Mouse (Mus musculus): Measurements from ENCODE around the gene Zdhhc6. TPM values are rescaled to one million over a fixed set of nuclear protein-coding genes. Genes with fewer than 3 reads are reported as not detected.

Gene Zdhhc6
- polyA plus RNA-seq, 1 experiment from 2014 or later, result 66.3 TPM

- H3K27ac ChIP-seq, result no peak overlapping the region
- H3K4me3 ChIP-seq (replicated peaks; ENCODE audit: low read length), result no peak overlapping the region
- 79% methylated on average over 9 of the region's 9 CpGs for WGBS
- H3K9ac ChIP-seq, result no peak overlapping the region
- 0 out of 2 replicates have a peak, but pooled peaks cover 1% of the 10 kb centered on the region for H3K36me3 ChIP-seq (replicated peaks; ENCODE audit: control insufficient read depth, insufficient read depth)
- H3K4me1 ChIP-seq (replicated peaks; ENCODE audit: control insufficient read depth, insufficient read depth, low read length), result no peaks in the 10 kb centered on the region
- H3K9me3 ChIP-seq (ENCODE audit: control insufficient read depth, low read length), result no peaks in the 10 kb centered on the region
- ATAC-seq (ENCODE audit: low FRiP score) (no peak), DNase-seq (ENCODE audit: low spot score) (no peak)
- no peaks in the 10 kb centered on the region for H3K27me3 ChIP-seq (ENCODE audit: control insufficient read depth, insufficient read depth, low read length)
- H3K4me2 ChIP-seq (replicated peaks), result no peak overlapping the region
Observed at GRCm38 (mm10) chr19:55337066-55337465, 21.2 kb upstream of the Zdhhc6 start.

DNA sequence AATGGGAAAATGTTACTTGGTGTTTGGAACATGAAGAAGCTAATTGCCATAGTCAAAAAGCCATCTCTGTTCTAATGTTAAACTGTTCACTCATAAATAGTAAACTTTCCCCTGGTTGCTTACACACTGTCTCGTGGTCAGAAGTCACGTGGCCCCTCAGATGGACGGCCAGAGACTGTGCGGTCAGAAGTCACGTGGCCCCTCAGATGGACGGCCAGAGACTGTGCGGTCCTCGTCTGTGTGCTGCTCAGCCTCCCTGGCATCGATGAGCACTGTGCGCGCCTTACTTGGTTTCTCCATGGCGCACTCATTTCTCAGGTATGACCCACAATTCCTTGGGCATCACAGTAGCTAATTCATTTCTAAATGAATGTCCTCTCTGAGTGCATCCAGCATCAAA is 20.6 kb upstream of the Zdhhc6 start:
- no peak for ATAC-seq (ENCODE audit: low FRiP score)
- Histone ChIP-seq H3K36me3 (replicated peaks; ENCODE audit: control insufficient read depth, insufficient read depth) (0 out of 2 replicates have a peak, but pooled peaks cover 8% of the 10 kb centered on the region), H3K27ac (no peak overlapping the region)

GRCm38 (mm10) chr19:55335881-55336280 is 20.0 kb upstream of the Zdhhc6 start:
- DNase-seq (ENCODE audit: low spot score) (peak; percentile 75), ATAC-seq (ENCODE audit: low FRiP score) (no peak)
- Histone ChIP-seq H3K9me3 (ENCODE audit: control insufficient read depth, low read length) (no peaks in the 10 kb centered on the region), H3K4me1 (replicated peaks; ENCODE audit: control insufficient read depth, insufficient read depth, low read length) (no peaks in the 10 kb centered on the region), H3K27me3 (ENCODE audit: control insufficient read depth, insufficient read depth, low read length) (no peaks in the 10 kb centered on the region), H3K4me2 (replicated peaks) (no peak overlapping the region), H3K27ac (no peak overlapping the region), H3K9ac (no peak overlapping the region), H3K4me3 (replicated peaks; ENCODE audit: low read length) (no peak overlapping the region), H3K36me3 (replicated peaks; ENCODE audit: control insufficient read depth, insufficient read depth) (peaks cover 11% of the 10 kb centered on the region; the same call in 1 of the 2 replicates)
- WGBS, result 95% methylated on average over 1 of the region's 1 CpGs

More for the DNA sequence above, 20.6 kb upstream of the Zdhhc6 start:
- 88% methylated on average over 12 of the region's 12 CpGs for WGBS
- no peaks in the 10 kb centered on the region for H3K9me3 ChIP-seq (ENCODE audit: control insufficient read depth, low read length)
- H3K9ac ChIP-seq, result no peak overlapping the region
- no peaks in the 10 kb centered on the region for H3K4me1 ChIP-seq (replicated peaks; ENCODE audit: control insufficient read depth, insufficient read depth, low read length)
- no peak for DNase-seq (ENCODE audit: low spot score)
- no peak overlapping the region for H3K4me2 ChIP-seq (replicated peaks)
- no peaks in the 10 kb centered on the region for H3K27me3 ChIP-seq (ENCODE audit: control insufficient read depth, insufficient read depth, low read length)
- no peak overlapping the region for H3K4me3 ChIP-seq (replicated peaks; ENCODE audit: low read length)

- H3K4me3 ChIP-seq (replicated peaks; ENCODE audit: low read length), result no peak overlapping the region
- 91% methylated on average over 8 of the region's 8 CpGs for WGBS
- H3K9me3 ChIP-seq (ENCODE audit: control insufficient read depth, low read length), result no peaks in the 10 kb centered on the region
- H3K4me2 ChIP-seq (replicated peaks), result no peak overlapping the region
- H3K36me3 ChIP-seq (replicated peaks; ENCODE audit: control insufficient read depth, insufficient read depth), result peaks cover 42% of the 10 kb centered on the region
- no peak overlapping the region for H3K27ac ChIP-seq
- no peak overlapping the region for H3K9ac ChIP-seq
- H3K4me1 ChIP-seq (replicated peaks; ENCODE audit: control insufficient read depth, insufficient read depth, low read length), result no peaks in the 10 kb centered on the region
- H3K27me3 ChIP-seq (ENCODE audit: control insufficient read depth, insufficient read depth, low read length), result no peaks in the 10 kb centered on the region
- DNase-seq (ENCODE audit: low spot score) (peak; percentile 87), ATAC-seq (ENCODE audit: low FRiP score) (peak; percentile 80; the same call in 1 of the 2 replicates)
Observed at GRCm38 (mm10) chr19:55332641-55333268, 16.9 kb upstream of the Zdhhc6 start.

GRCm38 (mm10) chr19:55331776-55332175 is 15.9 kb upstream of the Zdhhc6 start:
- Histone ChIP-seq H3K4me2 (replicated peaks) (no peak overlapping the region), H3K27ac (no peak overlapping the region), H3K36me3 (replicated peaks; ENCODE audit: control insufficient read depth, insufficient read depth) (peaks cover 42% of the 10 kb centered on the region), H3K9ac (no peak overlapping the region), H3K4me1 (replicated peaks; ENCODE audit: control insufficient read depth, insufficient read depth, low read length) (no peaks in the 10 kb centered on the region), H3K27me3 (ENCODE audit: control insufficient read depth, insufficient read depth, low read length) (no peaks in the 10 kb centered on the region), H3K4me3 (replicated peaks; ENCODE audit: low read length) (no peak overlapping the region), H3K9me3 (ENCODE audit: control insufficient read depth, low read length) (no peaks in the 10 kb centered on the region)
- no peak for DNase-seq (ENCODE audit: low spot score)
- ATAC-seq (ENCODE audit: low FRiP score), result no peak
- WGBS, result 91% methylated on average over 5 of the region's 5 CpGs

- no peaks in the 10 kb centered on the region for H3K9me3 ChIP-seq (ENCODE audit: control insufficient read depth, low read length)
- no peak overlapping the region for H3K4me2 ChIP-seq (replicated peaks)
- DNase-seq (ENCODE audit: low spot score) (no peak), ATAC-seq (ENCODE audit: low FRiP score) (no peak)
- H3K27ac ChIP-seq, result no peak overlapping the region
- WGBS, result 95% methylated on average over 4 of the region's 4 CpGs
- no peaks in the 10 kb centered on the region for H3K4me1 ChIP-seq (replicated peaks; ENCODE audit: control insufficient read depth, insufficient read depth, low read length)
- H3K4me3 ChIP-seq (replicated peaks; ENCODE audit: low read length), result no peak overlapping the region
- no peaks in the 10 kb centered on the region for H3K27me3 ChIP-seq (ENCODE audit: control insufficient read depth, insufficient read depth, low read length)
- peaks cover 66% of the 10 kb centered on the region for H3K36me3 ChIP-seq (replicated peaks; ENCODE audit: control insufficient read depth, insufficient read depth)
- H3K9ac ChIP-seq, result no peak overlapping the region
Observed at GRCm38 (mm10) chr19:55327510-55327909, 11.7 kb upstream of the Zdhhc6 start.

DNA sequence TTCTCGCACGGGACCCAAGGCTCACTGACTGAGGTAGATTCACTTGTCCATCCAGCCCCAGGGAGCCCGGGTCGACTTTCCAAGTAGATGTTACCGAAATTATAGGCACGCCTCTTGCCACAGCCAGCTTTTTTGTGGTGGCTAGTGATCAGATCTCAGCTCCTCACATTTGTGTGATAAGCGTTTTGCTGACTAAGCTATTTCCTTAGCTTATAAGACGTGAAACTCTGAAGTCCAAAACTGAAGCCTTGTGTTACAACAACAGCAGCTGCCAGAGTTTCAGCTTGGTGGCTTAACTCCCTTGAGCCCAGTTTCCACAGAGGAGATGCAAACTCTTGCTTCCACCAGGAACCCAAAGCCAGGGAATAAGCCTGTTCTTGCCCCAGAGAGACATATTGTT is 6.8 kb upstream of the Zdhhc6 start:
- H3K4me2 ChIP-seq (replicated peaks), result no peak overlapping the region
- H3K9me3 ChIP-seq (ENCODE audit: control insufficient read depth, low read length), result no peaks in the 10 kb centered on the region
- 97% methylated on average over 8 of the region's 8 CpGs for WGBS
- DNase-seq (ENCODE audit: low spot score) (no peak), ATAC-seq (ENCODE audit: low FRiP score) (no peak)
- no peak overlapping the region for H3K4me3 ChIP-seq (replicated peaks; ENCODE audit: low read length)
- no peaks in the 10 kb centered on the region for H3K27me3 ChIP-seq (ENCODE audit: control insufficient read depth, insufficient read depth, low read length)
- H3K36me3 ChIP-seq (replicated peaks; ENCODE audit: control insufficient read depth, insufficient read depth), result peaks cover 25% of the 10 kb centered on the region; the same call in 1 of the 2 replicates
- no peaks in the 10 kb centered on the region for H3K4me1 ChIP-seq (replicated peaks; ENCODE audit: control insufficient read depth, insufficient read depth, low read length)
- H3K27ac ChIP-seq, result no peak overlapping the region
- no peak overlapping the region for H3K9ac ChIP-seq

DNA sequence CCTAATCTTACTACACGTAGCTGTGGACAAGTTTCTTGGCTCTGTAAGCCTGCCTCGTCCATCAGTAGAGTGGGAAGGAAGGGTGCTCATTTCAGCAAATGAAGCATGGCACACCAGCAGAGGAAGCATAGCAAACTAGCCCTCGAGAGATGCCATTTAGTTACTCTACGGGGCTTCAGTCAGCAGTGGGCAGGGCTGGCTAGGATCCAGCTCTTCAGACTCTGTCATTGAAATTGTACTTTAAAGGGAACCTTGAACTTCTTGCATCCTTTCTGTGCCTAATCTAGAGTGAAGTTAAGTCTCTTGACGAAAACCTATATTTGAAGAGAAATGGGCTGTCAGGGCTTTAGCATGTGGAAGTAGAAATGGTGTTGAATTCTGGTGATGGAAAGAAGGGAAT is 3.7 kb upstream of the Zdhhc6 start:
- Histone ChIP-seq H3K9ac (no peak overlapping the region), H3K4me1 (replicated peaks; ENCODE audit: control insufficient read depth, insufficient read depth, low read length) (peaks cover 16% of the 10 kb centered on the region), H3K36me3 (replicated peaks; ENCODE audit: control insufficient read depth, insufficient read depth) (peaks cover 18% of the 10 kb centered on the region; the same call in 1 of the 2 replicates), H3K9me3 (ENCODE audit: control insufficient read depth, low read length) (no peaks in the 10 kb centered on the region), H3K4me3 (replicated peaks; ENCODE audit: low read length) (no peak overlapping the region), H3K27me3 (ENCODE audit: control insufficient read depth, insufficient read depth, low read length) (no peaks in the 10 kb centered on the region), H3K4me2 (replicated peaks) (no peak overlapping the region), H3K27ac (no peak overlapping the region)
- ATAC-seq (ENCODE audit: low FRiP score) (no peak), DNase-seq (ENCODE audit: low spot score) (no peak)
- WGBS, result 70% methylated on average over 5 of the region's 5 CpGs

- Histone ChIP-seq H3K4me1 (replicated peaks; ENCODE audit: control insufficient read depth, insufficient read depth, low read length) (peaks cover 21% of the 10 kb centered on the region), H3K27ac (no peak overlapping the region), H3K9me3 (ENCODE audit: control insufficient read depth, low read length) (no peaks in the 10 kb centered on the region), H3K4me2 (replicated peaks) (no peak overlapping the region), H3K27me3 (ENCODE audit: control insufficient read depth, insufficient read depth, low read length) (no peaks in the 10 kb centered on the region), H3K36me3 (replicated peaks; ENCODE audit: control insufficient read depth, insufficient read depth) (peaks cover 14% of the 10 kb centered on the region; the same call in 1 of the 2 replicates), H3K4me3 (replicated peaks; ENCODE audit: low read length) (no peak overlapping the region), H3K9ac (no peak overlapping the region)
- DNase-seq (ENCODE audit: low spot score), result no peak
- WGBS, result 78% methylated on average over 3 of the region's 3 CpGs
- ATAC-seq (ENCODE audit: low FRiP score), result no peak
Observed at GRCm38 (mm10) chr19:55319036-55319435, 3.2 kb upstream of the Zdhhc6 start.

All from hindbrain, embryonic 14.5 days (tissue).